Mouse (Mus musculus) forebrain, postnatal 0 days (tissue): ENCODE results near the gene Flt1. TPM values are rescaled to one million over a fixed set of nuclear protein-coding genes. Genes with fewer than 3 reads are reported as not detected.

Experiments used
- ATAC-seq: fragments of 200-750 bp; cut with Nextera tagmentation; 2 replicates; pipeline ENCODE4 v1.8.0; 2017; ENCODE audit warnings: mild to moderate bottlenecking, moderate library complexity
- DNase-seq: peaks from one replicate; pipeline ENCODE4 v3.0.0-alpha.2; 2015
- H3K27ac ChIP-seq: fragments of 300-500 bp; sonication (generic); 2 replicates; pipeline ENCODE4 v1.5.1; 2014; ENCODE audit warnings: low read depth, mild to moderate bottlenecking, antibody characterized with exemption, low read length, moderate library complexity, mixed read lengths
- H3K27me3 ChIP-seq: fragments of 300-500 bp; sonication (generic); 2 replicates; pipeline ENCODE4 v1.6.1; 2014; ENCODE audit warnings: mild to moderate bottlenecking, low read length, mixed read lengths; ENCODE audit not compliant: insufficient read depth
- H3K36me3 ChIP-seq: fragments of 300-500 bp; sonication (generic); 2 replicates; pipeline ENCODE4 v1.6.1; 2014; ENCODE audit warnings: mild to moderate bottlenecking, moderate library complexity; ENCODE audit not compliant: insufficient read depth
- H3K4me1 ChIP-seq: fragments of 300-500 bp; sonication (generic); 2 replicates; pipeline ENCODE4 v1.6.1; 2014; ENCODE audit warnings: antibody characterized with exemption; ENCODE audit not compliant: insufficient read depth
- H3K4me2 ChIP-seq: fragments of 300-500 bp; sonication (generic); 2 replicates; pipeline ENCODE4 v1.6.1; 2014; ENCODE audit warnings: low read depth, mild to moderate bottlenecking, moderate library complexity
- H3K4me3 ChIP-seq: fragments of 300-500 bp; sonication (generic); 2 replicates; pipeline ENCODE4 v1.5.1; 2014; ENCODE audit warnings: low read depth, low read length, mixed read lengths
- H3K9ac ChIP-seq: fragments of 300-500 bp; sonication (generic); 2 replicates; pipeline ENCODE4 v1.6.1; 2014; ENCODE audit warnings: mild to moderate bottlenecking
- H3K9me3 ChIP-seq: fragments of 300-500 bp; sonication (generic); 2 replicates; pipeline ENCODE4 v1.6.1; 2016; ENCODE audit warnings: low read length
- CTCF ChIP-seq: sonication (generic); IDR thresholded peaks from 2 replicates; pipeline ENCODE4 v1.5.1; 2016; ENCODE audit warnings: antibody characterized with exemption, control low read depth, low read depth
- WGBS: fragments of 180-500 bp; shearing (Covaris S2); extraction: QIAGEN DNeasy Blood & Tissue Kit; methylation state at CpG from one replicate; pipeline ENCODE4 v1.1.7; 2014; 5-methylcytosine and 5-hydroxymethylcytosine counted together
- polyA plus RNA-seq: library from polyadenylated mRNA; unstranded; fragments of >200 nt; fragmentation: Nextera tagmentation; extraction: Ambion mirVana; gene quantifications from 2 replicates; pipeline ENCODE4 v1.2.1, GENCODE M21; 2015
- total RNA-seq: library from RNA; depleted of rRNA; stranded (reverse); fragments of >200 nt; gene quantifications from 2 replicates; pipeline ENCODE4 v1.2.3, GENCODE M21; 2014

Gene Flt1
- total and polyA plus RNA-seq, 2 experiments from 2014 or later, result 10.1 to 11.6 TPM

DNA sequence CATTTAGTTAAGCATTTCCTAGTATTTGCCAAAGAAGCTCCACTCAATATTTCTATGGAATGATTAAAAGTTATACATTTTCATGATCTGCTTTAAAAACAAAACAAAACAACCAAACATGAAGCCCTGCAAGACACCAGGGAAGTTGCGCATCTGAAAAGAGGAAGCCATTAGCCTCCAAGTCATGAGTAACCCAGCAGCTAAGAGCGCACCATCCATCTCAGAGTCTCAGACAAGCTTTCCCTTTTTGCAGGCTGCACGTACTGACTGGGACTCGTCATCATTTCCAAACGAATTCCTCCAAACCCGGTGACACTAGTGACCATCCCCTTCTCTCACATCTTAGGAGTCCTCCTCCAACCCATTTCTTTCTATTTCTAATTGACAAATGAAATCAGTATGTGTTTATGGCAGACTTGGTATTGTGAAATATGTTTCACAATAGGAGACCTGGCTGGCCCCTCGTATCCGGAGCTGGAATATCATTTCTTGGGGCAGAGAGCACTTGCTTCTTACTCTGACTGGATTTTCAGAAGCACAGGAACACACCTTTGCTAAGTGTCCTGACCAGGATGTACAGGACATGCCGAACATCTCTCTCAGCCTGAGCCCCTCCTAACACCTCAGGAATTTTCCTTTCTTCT is 16.8 kb upstream of the Flt1 start:
- Histone ChIP-seq H3K9me3 (no peaks in the 10 kb centered on the region), H3K27ac (no peak overlapping the region), H3K4me1 (no peaks in the 10 kb centered on the region), H3K9ac (no peak overlapping the region), H3K36me3 (no peaks in the 10 kb centered on the region), H3K27me3 (no peaks in the 10 kb centered on the region; the same call in 1 of the 2 replicates), H3K4me2 (no peak overlapping the region), H3K4me3 (no peak overlapping the region)
- DNase-seq, result no peak
- no peak for TF ChIP-seq CTCF
- WGBS, result 85% methylated on average over 9 of the region's 9 CpGs
- ATAC-seq, result no peak

DNA sequence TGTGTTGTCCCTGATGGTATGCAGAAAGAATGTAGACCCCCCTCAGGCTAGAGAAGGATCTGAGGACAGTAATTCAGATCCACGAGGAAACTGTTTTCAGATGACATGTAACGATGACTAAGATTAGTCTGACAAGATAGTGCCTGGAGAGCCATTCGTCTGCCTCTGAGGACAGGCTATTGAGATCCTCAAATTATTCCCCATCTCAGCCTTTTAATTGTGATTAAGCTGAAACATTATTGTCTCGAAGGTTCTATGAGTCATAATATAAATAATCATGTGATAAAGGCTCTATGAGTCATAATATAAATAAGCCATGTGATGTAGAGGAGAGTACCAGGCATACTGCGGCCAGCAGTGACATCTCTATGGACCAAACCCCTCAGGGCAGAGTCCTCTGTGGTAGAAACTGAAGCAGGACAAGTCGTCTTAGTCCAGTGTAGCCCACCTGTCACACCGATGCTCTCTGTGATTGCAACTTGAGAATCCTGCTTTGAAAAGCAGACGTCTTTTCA is 11.0 kb upstream of the Flt1 start:
- H3K27me3 ChIP-seq, result no peaks in the 10 kb centered on the region
- no peaks in the 10 kb centered on the region for H3K4me1 ChIP-seq
- H3K36me3 ChIP-seq, result no peaks in the 10 kb centered on the region
- no peak overlapping the region for H3K4me2 ChIP-seq
- no peaks in the 10 kb centered on the region for H3K9me3 ChIP-seq
- H3K9ac ChIP-seq, result no peak overlapping the region
- DNase-seq (no peak), ATAC-seq (no peak)
- 77% methylated on average over 8 of the region's 8 CpGs for WGBS
- no peak for TF ChIP-seq CTCF
- no peak overlapping the region for H3K4me3 ChIP-seq
- no peak overlapping the region for H3K27ac ChIP-seq

DNA sequence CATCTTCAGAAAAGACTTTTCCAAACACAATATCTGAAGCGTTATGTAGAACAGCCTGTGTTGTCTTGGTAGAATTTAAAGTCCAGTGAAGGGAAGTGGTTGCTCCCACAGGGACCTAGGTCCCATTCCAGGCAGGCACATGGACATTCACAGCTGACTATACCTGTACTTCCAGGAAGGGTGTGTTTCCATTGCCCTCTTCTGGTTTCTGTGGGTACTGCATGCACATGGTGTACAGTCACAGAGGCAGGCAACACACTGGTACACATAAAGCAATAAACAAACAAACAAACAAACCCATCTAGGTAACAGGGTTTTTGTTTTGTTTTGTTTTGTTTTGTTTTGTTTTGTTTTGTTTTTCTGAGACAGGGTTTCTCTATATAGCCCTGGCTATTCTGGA is 7.9 kb upstream of the Flt1 start:
- no peak overlapping the region for H3K4me2 ChIP-seq
- H3K9me3 ChIP-seq, result no peaks in the 10 kb centered on the region
- H3K27me3 ChIP-seq, result peaks cover 13% of the 10 kb centered on the region
- H3K9ac ChIP-seq, result no peak overlapping the region
- 97% methylated on average over 1 of the region's 1 CpGs for WGBS
- H3K4me1 ChIP-seq, result no peaks in the 10 kb centered on the region
- no peak for ATAC-seq
- peak; percentile 62 for TF ChIP-seq CTCF
- no peak overlapping the region for H3K27ac ChIP-seq
- no peak overlapping the region for H3K4me3 ChIP-seq
- no peaks in the 10 kb centered on the region for H3K36me3 ChIP-seq
- DNase-seq, result no peak

DNA sequence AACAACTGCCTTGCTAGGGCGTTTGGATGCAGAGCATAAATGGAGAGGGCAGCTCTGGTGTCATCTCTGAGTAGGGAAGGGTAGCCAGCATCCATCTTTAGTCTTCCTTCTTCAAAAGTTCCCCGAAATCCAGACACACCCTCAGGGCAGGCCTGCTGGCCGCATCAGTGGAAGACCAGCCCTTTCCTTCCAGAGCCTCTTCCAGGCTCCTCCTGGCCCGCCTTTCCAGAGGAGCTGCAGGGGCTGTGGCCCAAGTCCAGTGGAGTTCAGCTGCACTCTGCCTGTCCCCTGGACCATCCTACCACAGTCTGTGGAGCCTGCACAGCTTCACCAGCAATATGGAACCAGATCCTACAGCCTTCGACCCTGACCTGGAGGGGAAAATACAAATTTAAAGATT is 7.1 kb upstream of the Flt1 start:
- Histone ChIP-seq H3K4me1 (no peaks in the 10 kb centered on the region), H3K4me3 (no peak overlapping the region), H3K36me3 (no peaks in the 10 kb centered on the region), H3K27me3 (peaks cover 17% of the 10 kb centered on the region), H3K9ac (no peak overlapping the region), H3K27ac (no peak overlapping the region), H3K9me3 (no peaks in the 10 kb centered on the region), H3K4me2 (no peak overlapping the region)
- TF ChIP-seq CTCF, result no peak
- DNase-seq (no peak), ATAC-seq (no peak)
- 77% methylated on average over 5 of the region's 5 CpGs for WGBS

DNA sequence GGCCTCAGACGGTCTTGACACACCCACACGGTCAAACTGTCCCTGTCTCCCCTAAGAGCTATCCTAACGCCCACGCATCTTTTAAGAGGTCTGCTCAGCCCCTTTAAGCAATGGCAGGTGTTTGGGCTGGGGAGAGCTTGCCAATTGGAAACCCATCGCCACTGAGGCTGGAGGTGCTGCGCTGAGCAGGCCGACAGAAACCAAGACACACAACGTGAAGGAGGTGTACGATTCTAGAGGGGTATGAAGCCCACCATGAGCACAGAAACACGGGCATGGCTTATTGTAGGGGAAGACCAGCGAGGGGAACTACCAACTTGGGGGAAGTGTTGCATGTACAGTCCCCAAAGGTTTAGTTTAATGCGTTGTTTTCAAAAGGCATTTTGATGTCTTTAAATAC is 1.7 kb upstream of the Flt1 start:
- DNase-seq, result no peak
- Histone ChIP-seq H3K9ac (no peak overlapping the region), H3K4me2 (no peak overlapping the region), H3K27me3 (peaks cover 52% of the 10 kb centered on the region), H3K4me3 (no peak overlapping the region), H3K27ac (no peak overlapping the region), H3K9me3 (no peaks in the 10 kb centered on the region), H3K4me1 (peaks cover 11% of the 10 kb centered on the region; the same call in 1 of the 2 replicates), H3K36me3 (no peaks in the 10 kb centered on the region)
- ATAC-seq, result no peak
- 14% methylated on average over 12 of the region's 12 CpGs for WGBS
- TF ChIP-seq CTCF, result no peak

DNA sequence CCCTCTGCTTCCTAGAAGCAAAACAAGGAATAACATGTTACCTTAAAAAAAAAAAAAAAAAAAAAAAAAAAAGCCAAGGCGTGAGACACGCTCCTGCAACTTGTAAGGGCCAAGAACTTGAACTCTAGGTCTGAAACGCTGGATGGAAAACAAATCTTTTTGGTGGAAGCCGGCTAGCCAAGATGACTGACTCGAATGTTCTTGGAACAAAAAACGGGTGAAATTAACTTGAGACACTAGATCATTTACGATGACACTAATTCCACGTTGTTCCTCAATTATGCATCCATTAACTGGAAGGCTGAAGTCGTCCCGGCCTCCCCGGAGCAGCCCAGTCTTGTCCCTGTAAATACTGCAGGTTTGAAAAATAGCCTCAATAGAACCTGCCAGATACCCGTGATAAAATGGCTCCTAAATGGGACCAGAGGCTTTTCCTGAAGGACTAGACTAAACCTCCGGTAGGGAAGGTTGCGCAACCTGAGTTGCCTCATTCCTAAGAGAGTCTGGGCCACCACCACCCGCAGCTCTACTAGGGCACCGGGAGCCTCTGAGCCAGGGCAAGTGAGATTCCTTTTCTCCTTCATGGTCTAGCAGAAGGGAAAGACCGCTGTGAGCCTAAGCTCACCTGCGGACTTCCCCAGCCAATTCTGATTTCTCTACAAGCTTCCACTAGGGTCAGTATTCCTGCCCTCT is 1.0 kb upstream of the Flt1 start:
- H3K27me3 ChIP-seq, result peaks cover 58% of the 10 kb centered on the region
- no peak for TF ChIP-seq CTCF
- peak overlapping the region; percentile 68; the same call in 1 of the 2 replicates for H3K4me2 ChIP-seq
- WGBS, result 5% methylated on average over 18 of the region's 18 CpGs
- DNase-seq (no peak), ATAC-seq (no peak)
- peaks cover 11% of the 10 kb centered on the region; the same call in 1 of the 2 replicates for H3K4me1 ChIP-seq
- no peaks in the 10 kb centered on the region for H3K9me3 ChIP-seq
- no peak overlapping the region for H3K9ac ChIP-seq
- H3K27ac ChIP-seq, result no peak overlapping the region
- peak overlapping the region; percentile 36; the same call in 1 of the 2 replicates for H3K4me3 ChIP-seq
- H3K36me3 ChIP-seq, result no peaks in the 10 kb centered on the region
